24 mouse cellular contexts compared by ENCODE assay signal in the genomic region with DNA sequence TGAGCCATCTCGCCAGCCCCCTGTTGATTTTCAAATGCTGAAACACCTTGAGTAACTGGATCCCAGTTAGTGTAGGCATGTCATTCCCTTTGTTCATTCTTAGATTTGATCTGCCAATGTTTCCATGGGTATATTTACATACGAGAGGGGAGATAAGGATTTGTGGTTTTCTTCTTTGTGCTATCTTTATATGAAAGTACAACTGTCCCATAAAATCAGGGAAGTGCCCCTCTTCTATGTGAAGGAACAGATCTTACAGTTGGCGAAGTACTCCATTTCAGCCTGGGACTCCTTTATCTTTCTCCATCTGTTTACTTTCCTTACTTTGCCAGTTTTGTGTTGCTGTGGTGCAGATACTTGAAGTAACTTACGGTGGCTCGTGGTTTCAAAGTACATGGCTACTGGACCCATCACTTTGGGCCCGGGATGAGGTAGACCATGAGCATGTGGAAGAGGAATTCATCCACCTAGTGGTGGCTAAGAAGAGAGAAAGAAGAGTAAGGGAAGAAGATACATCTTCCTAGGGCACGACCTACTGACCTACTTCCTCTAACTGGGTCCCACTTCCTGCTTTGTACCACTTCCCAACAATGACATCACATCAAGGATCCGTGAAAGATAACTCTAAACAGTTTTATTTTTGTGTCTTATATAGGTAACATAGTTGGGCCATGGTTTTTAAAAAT. TPM values are rescaled to one million over a fixed set of nuclear protein-coding genes. Genes with fewer than 3 reads are reported as not detected.
DNase-seq lines count a peak whose midpoint lies in the region; ATAC-seq and TF ChIP-seq lines count a peak whose summit lies in the region.
"Had no signal": no experiment of that assay in that cellular context is flagged by ENCODE, and none has a peak within 500 bp of the region (broad histone marks: within the 10 kb centered on the region; RNA-seq: fewer than 3 reads in every experiment).

No protein-coding gene starts in this region.

- no peak for DNase-seq in liver, postnatal 0 days
- DNase-seq in liver, embryonic 11.5 days (ENCODE audit: low spot score): no peak
- DNase-seq in stomach, postnatal 0 days (ENCODE audit: low spot score): no peak
- no peak for DNase-seq in Muller cell, postnatal 12 days (ENCODE audit: inconsistent ontology term)
- DNase-seq in lung, adult 2 months: no peak
- DNase-seq in adipocyte (ENCODE audit: low spot score): no peak
- DNase-seq: adrenal gland, postnatal 10 days; cerebellum, adult 18-20 months; forebrain, postnatal 0 days; kidney, adult 8-10 months; kidney, postnatal 36 days; spleen, adult 18-20 months had no signal

- H3K36me3 ChIP-seq in liver, postnatal 0 days (replicated peaks; ENCODE audit: insufficient read depth, low read length): no peaks in the 10 kb centered on the region
- H3K36me3 ChIP-seq in liver, embryonic 11.5 days (ENCODE audit: control insufficient read depth, insufficient read depth, low read length): no peaks in the 10 kb centered on the region
- H3K36me3 ChIP-seq in stomach, postnatal 0 days (ENCODE audit: control insufficient read depth, insufficient read depth, low read length): no peaks in the 10 kb centered on the region
- H3K36me3 ChIP-seq: embryonic facial prominence, embryonic 13.5 days; lung, embryonic 15.5 days had no signal

- WGBS in liver, postnatal 0 days (ENCODE audit: insufficient replicate concordance): 55% methylated on average over 8 of the region's 8 CpGs
- WGBS in liver, embryonic 11.5 days: 61% methylated on average over 8 of the region's 8 CpGs
- 77% methylated on average over 8 of the region's 8 CpGs for WGBS in stomach, postnatal 0 days
- WGBS in lung, adult 2 months: 65% methylated on average over 8 of the region's 8 CpGs

- TF ChIP-seq EP300 in liver, postnatal 0 days (IDR thresholded peaks at IDR 0.05; ENCODE audit: low read depth): no peak
- no peak for TF ChIP-seq EP300 in stomach, postnatal 0 days (optimal IDR thresholded peaks at IDR 0.05)

- H3K4me3 ChIP-seq in liver, postnatal 0 days (ENCODE audit: low read depth, low read length): no peak overlapping the region
- no peak overlapping the region for H3K4me3 ChIP-seq in liver, embryonic 11.5 days (ENCODE audit: low read depth, low read length)
- H3K4me3 ChIP-seq in stomach, postnatal 0 days (ENCODE audit: low read depth, low read length): no peak overlapping the region
- H3K4me3 ChIP-seq in lung, adult 2 months (replicated peaks; ENCODE audit: extremely low read depth, low read depth, low read length): no peak overlapping the region
- H3K4me3 ChIP-seq: embryonic facial prominence, embryonic 13.5 days; lung, embryonic 15.5 days; megakaryocyte, embryonic 14.5 days had no signal

- TF ChIP-seq CTCF in liver, postnatal 0 days (IDR thresholded peaks at IDR 0.05; ENCODE audit: low read depth): peak; percentile 21
- TF ChIP-seq CTCF in stomach, postnatal 0 days (IDR thresholded peaks at IDR 0.05; ENCODE audit: low read depth): peak; percentile 13; the same call in 1 of the 2 replicates
- TF ChIP-seq CTCF in lung, adult 2 months (IDR thresholded peaks at IDR 0.05; ENCODE audit: insufficient read depth, low read length): no peak

- H3K9ac ChIP-seq in liver, postnatal 0 days (replicated peaks): no peak overlapping the region
- H3K9ac ChIP-seq in liver, embryonic 11.5 days (ENCODE audit: low read depth, low read length): no peak overlapping the region
- no peak overlapping the region for H3K9ac ChIP-seq in stomach, postnatal 0 days (ENCODE audit: low read length)
- H3K9ac ChIP-seq: embryonic facial prominence, embryonic 13.5 days; forebrain, postnatal 0 days; lung, embryonic 15.5 days had no signal

- no peak for TF ChIP-seq POLR2A in lung, adult 2 months (IDR thresholded peaks at IDR 0.05; ENCODE audit: borderline replicate concordance, extremely low read depth, low read depth, low read length)

- no peaks in the 10 kb centered on the region for H3K9me3 ChIP-seq in liver, postnatal 0 days (ENCODE audit: low read length)
- H3K9me3 ChIP-seq in liver, embryonic 11.5 days (ENCODE audit: control insufficient read depth, low read length): no peaks in the 10 kb centered on the region
- H3K9me3 ChIP-seq in stomach, postnatal 0 days (ENCODE audit: control insufficient read depth, low read length): no peaks in the 10 kb centered on the region
- H3K9me3 ChIP-seq: embryonic facial prominence, embryonic 13.5 days; lung, embryonic 15.5 days; megakaryocyte, embryonic 14.5 days had no signal

- H3K4me1 ChIP-seq in liver, postnatal 0 days (ENCODE audit: insufficient read depth): no peaks in the 10 kb centered on the region
- H3K4me1 ChIP-seq in liver, embryonic 11.5 days (replicated peaks; ENCODE audit: control insufficient read depth, insufficient read depth, low read length): peaks cover 17% of the 10 kb centered on the region
- no peaks in the 10 kb centered on the region for H3K4me1 ChIP-seq in stomach, postnatal 0 days (replicated peaks; ENCODE audit: control insufficient read depth, insufficient read depth)
- H3K4me1 ChIP-seq in lung, adult 2 months (ENCODE audit: control insufficient read depth, insufficient read depth, low read length): no peaks in the 10 kb centered on the region
- H3K4me1 ChIP-seq: lung, embryonic 15.5 days had no signal

- no peaks in the 10 kb centered on the region for H3K27me3 ChIP-seq in liver, postnatal 0 days (ENCODE audit: insufficient read depth, low read length)
- H3K27me3 ChIP-seq in liver, embryonic 11.5 days (replicated peaks; ENCODE audit: control insufficient read depth, insufficient read depth, low read length): no peaks in the 10 kb centered on the region
- H3K27me3 ChIP-seq in stomach, postnatal 0 days (ENCODE audit: control insufficient read depth, insufficient read depth, low read length): no peaks in the 10 kb centered on the region
- H3K27me3 ChIP-seq: embryonic facial prominence, embryonic 13.5 days; lung, embryonic 15.5 days; megakaryocyte, embryonic 14.5 days had no signal

- no peak for ATAC-seq in liver, postnatal 0 days
- no peak for ATAC-seq in liver, embryonic 11.5 days (replicated peaks; ENCODE audit: low FRiP score)
- peak; percentile 88 for ATAC-seq in granulocyte monocyte progenitor cell, adult 5-6 weeks (replicated peaks; ENCODE audit: poor library complexity, severe bottlenecking)
- ATAC-seq in stomach, postnatal 0 days (ENCODE audit: low FRiP score, low TSS enrichment): no peak
- ATAC-seq: forebrain, postnatal 0 days; hindbrain, postnatal 0 days; midbrain, embryonic 16.5 days had no signal

- no peak overlapping the region for H3K4me2 ChIP-seq in liver, postnatal 0 days (ENCODE audit: low read depth, low read length)
- H3K4me2 ChIP-seq in liver, embryonic 11.5 days: no peak overlapping the region
- H3K4me2 ChIP-seq in stomach, postnatal 0 days (replicated peaks; ENCODE audit: low read depth): no peak overlapping the region
- H3K4me2 ChIP-seq: embryonic facial prominence, embryonic 13.5 days; lung, embryonic 15.5 days had no signal

- no peak overlapping the region for H3K27ac ChIP-seq in liver, postnatal 0 days (ENCODE audit: low read depth)
- H3K27ac ChIP-seq in liver, embryonic 11.5 days (ENCODE audit: low read depth, low read length): no peak overlapping the region
- H3K27ac ChIP-seq in stomach, postnatal 0 days (replicated peaks): no peak overlapping the region
- H3K27ac ChIP-seq: embryonic facial prominence, embryonic 13.5 days; hindbrain, postnatal 0 days; lung, embryonic 15.5 days had no signal

RNA-seq across cellular contexts. Expression of a gene that starts 7.1 kb away (rescaled TPM):
- polyA plus RNA-seq in liver, postnatal 0 days (2015; fragmentation: Nextera tagmentation; extraction: Ambion mirVana): 16.9 and 18.1 TPM in 2 replicates
- 34.8 and 35.9 TPM in 2 replicates for polyA plus RNA-seq in liver, embryonic 11.5 days (2014; fragmentation: Nextera tagmentation; extraction: Ambion mirVana)
- total RNA-seq in granulocyte monocyte progenitor cell, adult 5-6 weeks (2014; fragmentation: Nextera tagmentation): 73.3 and 77.8 TPM in 2 replicates
- total RNA-seq in granulocyte monocyte progenitor cell, adult 5-6 weeks (2017): 42.2 and 52.8 TPM in 2 replicates
- polyA plus RNA-seq in stomach, postnatal 0 days (2015; fragmentation: Nextera tagmentation; extraction: Ambion mirVana): 29.1 and 29.6 TPM in 2 replicates
- 9.5 and 15.3 TPM in 2 replicates for polyA plus RNA-seq in lung, adult 2 months (2012; rRNA removed)

RNA-seq across cellular contexts. Expression of a gene that starts 56.2 kb away (rescaled TPM):
- 0.25 and 0.33 TPM in 2 replicates for polyA plus RNA-seq in liver, postnatal 0 days (2015; fragmentation: Nextera tagmentation; extraction: Ambion mirVana)
- not detected in 2 replicates for polyA plus RNA-seq in liver, embryonic 11.5 days (2014; fragmentation: Nextera tagmentation; extraction: Ambion mirVana)
- total RNA-seq in granulocyte monocyte progenitor cell, adult 5-6 weeks (2014; fragmentation: Nextera tagmentation): 0.86 TPM in 1 of 2 replicates, not detected in the other
- total RNA-seq in granulocyte monocyte progenitor cell, adult 5-6 weeks (2017): not detected in 2 replicates
- polyA plus RNA-seq in stomach, postnatal 0 days (2015; fragmentation: Nextera tagmentation; extraction: Ambion mirVana): 3.6 and 3.9 TPM in 2 replicates
- 2,792 and 3,426 TPM in 2 replicates for polyA plus RNA-seq in lung, adult 2 months (2012; rRNA removed)
- total RNA-seq: adrenal gland, postnatal 10 days; forebrain, postnatal 0 days; gastrocnemius, adult 18-20 months; hematopoietic stem cell, adult 5-6 weeks; hindbrain, postnatal 0 days; liver, adult 2 months had no signal
- polyA plus RNA-seq: brain, embryonic 14.5 days; embryonic facial prominence, embryonic 13.5 days; forebrain, postnatal 0 days; gonadal fat pad, adult 2 months; neural tube, embryonic 11.5 days had no signal

Comparison
In these comparisons a context has a peak if more than half of its experiments do, and no peak if none do; other contexts are left out.
1. RNA of a gene that starts 56.2 kb away (polyA plus RNA-seq): 2,792 to 3,426 TPM in lung, adult 2 months; 3.6 to 3.9 TPM in stomach, postnatal 0 days, 0.25 to 0.33 TPM in liver, postnatal 0 days and not detected in liver, embryonic 11.5 days; every median in the first group is over 100 times any median in the second.